Mouse (Mus musculus) cerebellum, postnatal 10 days (tissue): ENCODE data around the gene Dnajb13.
A peak's percentile ranks its signal among the peaks of the same experiment; 100 is the strongest.

ENCODE experiments used
- DNase-seq, 2 experiments: peaks; one replicate each; pipeline ENCODE4 v3.0.0; 2021; ENCODE audit warnings: mixed read lengths in 2 of 2

Dnajb13 gene

DNA sequence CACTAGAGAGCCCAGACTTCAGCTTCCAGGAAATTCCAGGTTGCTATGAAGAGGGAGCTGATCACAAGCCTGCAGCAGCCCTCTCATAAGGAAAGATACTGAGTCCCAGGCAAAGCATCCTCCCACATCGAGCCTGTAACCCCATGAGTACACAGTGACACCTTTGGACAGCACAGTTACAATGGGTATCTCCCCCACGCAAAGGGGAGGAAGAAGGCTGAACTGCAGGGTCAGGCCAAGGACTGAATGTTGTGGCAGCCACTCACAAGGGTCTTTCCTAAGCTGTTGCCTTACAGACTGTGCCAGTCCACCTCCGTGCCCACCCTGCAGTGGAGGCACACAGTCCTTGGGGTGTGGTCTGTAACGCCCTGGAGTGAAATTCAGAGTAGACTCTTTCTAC is 8.3 kb downstream of the Dnajb13 start:
- DNase-seq: no peak

DNA sequence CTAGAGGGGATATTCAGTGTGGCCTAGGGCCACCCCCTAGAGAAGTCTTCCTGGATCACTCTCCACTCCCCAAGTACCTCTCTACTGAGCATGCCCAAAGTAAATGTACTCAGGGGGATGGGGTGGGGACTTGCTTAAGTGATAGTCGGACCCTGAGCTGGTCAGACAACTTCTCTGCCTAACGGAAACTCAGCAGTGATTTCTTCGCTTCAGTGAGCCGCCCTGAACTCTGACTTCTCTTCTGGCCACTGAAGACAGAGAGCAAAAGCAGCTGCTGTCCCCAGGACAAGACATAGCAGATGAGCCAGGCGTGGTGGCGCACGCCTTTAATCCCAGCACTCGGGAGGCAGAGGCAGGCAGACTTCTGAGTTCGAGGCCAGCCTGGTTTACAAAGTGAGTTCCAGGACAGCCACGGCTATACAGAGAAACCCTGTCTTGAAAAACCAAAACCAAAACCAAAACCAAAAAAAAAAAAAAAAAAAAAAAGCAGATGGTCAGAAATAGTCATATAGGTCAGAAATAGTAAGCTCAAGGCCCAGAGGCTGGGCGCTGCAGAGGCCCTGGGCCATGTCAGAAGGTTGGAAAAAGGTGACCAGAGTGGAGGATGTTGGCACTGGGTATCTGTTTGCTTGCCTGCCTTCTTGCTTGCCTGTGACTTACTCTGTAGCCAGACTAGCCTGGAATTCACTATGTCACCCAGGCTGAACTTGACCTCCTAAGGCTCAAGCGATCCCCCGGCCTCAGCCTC is 9.8 kb downstream of the Dnajb13 start:
- no peak for DNase-seq

DNA sequence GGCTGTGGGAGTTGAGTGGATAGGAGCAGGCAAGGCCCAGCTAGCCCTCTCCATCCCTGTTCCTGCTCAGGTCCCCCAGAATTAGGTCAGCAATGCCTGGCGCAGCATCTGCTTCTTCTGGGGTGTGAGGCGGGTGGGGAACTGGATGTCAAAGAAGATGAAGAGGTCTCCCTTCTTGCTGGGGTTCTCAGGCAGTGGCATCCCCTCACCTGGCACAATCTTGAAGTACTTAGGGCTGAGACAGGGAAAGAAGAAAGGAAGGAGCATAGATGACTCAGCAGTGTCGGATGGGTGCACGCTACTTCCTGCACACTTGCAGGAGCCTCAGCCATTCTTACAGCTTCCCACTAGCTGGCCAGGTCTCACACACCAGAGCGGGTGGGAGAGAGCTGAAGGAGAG is 11.7 kb downstream of the Dnajb13 start:
- DNase-seq: no peak

DNA sequence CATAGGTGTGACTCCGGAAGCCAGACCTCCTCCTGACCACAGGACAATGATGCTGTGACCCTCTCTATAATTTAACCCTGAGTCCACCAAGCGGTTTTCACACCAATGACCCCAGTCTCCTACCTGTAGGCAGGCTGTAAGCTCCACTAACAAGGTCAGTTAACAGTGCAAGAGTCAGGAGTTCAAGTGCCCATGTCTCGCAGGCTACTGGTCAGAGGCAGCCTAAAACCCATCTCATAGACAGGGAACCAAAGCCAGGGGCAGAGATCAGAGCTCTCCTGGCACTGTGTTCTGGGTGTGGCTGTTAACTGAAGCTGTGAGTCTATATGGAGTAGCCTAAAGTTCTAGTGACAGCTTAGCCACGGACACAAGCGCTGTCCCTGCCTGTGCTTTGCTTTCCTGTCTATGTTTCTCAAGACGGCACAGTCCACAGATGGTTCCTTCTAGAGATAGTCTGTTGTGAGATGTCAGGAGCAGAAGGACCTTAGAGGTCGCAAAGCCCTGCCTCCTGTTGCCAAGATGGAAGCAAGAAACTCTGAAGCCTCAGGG is 12.3 kb downstream of the Dnajb13 start:
- DNase-seq: no peak

DNA sequence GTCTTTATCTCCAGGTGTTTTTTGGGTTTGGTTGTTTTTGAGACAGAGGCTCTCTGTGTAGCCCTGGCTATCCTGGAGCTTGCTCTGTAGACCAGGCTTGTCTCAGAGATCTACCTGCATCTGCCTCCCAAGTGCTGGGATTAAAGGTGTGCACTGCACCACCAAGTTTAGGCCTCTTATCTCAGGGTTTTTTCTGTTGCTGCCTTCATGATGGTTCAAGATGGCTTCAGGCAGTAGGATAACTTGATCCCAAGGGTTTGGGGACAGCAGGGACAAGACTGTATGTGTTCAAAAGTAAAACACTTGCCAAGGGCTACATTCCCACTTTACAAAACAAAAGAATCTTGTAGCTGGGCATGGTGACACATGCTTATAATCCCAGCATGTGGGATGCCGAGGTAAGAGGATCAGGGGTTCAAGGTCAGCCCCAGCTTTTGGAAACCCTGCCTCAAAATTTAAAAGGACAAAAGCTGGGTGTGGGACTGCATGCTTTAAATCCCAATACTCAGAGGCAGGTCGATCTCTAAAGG is 12.9 kb downstream of the Dnajb13 start:
- DNase-seq: no peak

DNA sequence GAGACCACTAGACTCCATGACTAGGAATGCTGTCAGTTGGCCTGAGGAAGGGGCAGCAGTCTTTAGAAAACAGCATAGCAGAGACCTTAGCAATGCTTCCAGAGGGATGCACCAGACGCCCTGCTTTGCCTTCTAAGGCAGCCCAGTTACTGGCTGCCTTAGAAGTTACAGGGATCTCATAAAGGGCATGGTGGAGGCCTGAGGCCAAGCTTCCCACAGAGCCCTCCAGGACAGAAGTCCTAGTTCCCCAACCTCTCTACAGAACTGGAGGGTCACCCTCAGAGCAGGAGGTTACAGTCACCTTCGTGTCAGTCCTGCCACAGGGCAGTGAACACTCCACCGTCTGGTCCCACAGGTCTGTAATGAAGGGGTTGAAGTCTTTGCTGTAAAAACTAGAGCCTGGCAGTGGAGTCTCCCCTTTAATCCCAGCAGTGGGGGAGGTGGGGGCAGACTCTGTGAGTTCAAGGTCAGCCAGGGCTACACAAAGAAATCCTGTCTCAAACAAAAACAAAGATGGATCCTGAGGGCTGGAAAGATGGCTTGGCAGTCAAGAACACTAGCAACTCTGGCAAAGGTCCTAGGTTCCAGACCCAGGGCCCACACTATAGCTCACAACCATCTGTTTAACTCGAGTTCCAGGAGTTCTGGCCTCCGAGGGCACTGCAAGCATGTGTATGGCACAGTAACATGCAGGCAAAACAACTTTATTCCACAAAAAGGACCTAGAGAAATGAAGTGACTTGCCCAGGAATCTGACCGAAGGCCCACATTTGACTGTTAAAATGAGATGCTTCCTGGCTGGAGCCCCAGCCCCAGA is 13.5 kb downstream of the Dnajb13 start:
- no peak for DNase-seq

DNA sequence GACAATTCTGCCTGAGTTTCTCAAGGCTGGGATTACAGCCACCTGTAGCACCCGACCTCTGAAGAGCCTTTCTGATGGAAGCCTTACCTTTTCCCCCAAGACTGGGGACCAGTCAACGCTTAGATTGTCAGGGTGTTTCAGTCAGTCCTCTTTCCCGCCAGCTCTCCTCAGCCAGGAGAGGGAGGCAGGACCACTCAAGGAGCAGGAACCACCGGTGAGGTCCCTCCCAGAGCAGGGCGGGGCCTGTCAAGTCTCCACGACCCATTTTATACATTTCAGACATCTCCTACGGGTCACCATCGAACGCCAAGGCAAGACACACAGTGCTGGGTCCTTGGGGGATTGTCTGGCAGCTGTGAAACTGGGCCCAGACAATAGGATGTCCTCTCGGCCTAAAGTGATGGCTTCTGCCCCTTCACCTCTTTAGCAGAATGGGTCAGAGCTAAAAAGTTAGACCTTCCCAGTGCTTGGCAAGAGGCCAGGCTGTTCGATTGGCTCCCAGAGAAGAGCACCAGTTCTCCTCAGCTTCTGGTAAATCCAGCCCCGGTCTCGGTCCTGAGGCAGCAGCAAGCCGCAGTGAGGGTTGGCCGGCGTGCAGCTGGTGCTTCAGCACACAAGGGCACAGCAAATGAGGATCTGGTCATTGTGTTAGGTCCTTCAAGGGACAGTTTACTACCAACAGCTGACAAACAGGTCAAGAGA is 14.3 kb downstream of the Dnajb13 start:
- DNase-seq: peak in 1 of 2 experiments; percentile 31

DNA sequence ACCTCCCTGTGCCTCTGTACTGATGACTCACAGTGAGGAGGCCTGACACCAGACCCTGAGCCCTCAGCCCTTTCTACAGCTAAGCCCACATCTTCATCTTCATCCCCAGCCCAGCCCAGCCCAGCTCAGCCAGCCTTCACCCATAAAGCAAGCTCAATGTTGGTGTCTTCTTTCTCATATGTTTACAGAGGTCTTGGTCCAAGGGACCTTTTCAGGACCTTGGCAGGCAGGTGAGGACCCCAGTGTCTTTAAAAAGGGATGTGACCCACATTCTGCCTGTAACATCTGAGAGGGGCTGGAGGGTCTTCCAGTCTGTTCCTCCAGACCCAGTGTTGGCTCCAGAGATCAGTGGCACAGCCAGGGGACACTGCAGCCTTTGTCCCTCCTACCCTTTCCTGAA is 15.3 kb downstream of the Dnajb13 start:
- DNase-seq: no peak

DNA sequence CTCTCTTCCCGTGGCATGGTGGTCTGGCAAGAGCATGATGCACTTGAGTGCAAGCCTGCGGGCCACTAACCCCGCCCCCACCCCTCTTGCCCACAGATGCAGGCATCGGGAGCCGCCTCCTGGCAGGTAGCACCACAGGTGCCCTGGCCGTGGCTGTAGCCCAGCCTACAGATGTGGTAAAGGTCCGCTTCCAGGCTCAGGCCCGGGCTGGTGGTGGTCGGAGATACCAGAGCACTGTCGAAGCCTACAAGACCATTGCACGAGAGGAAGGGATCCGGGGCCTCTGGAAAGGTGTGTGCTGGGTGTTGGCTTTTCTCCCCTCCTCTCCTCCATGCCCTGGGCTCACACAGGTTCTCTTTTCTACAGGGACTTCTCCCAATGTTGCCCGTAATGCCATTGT is 16.8 kb downstream of the Dnajb13 start:
- no peak for DNase-seq

DNA sequence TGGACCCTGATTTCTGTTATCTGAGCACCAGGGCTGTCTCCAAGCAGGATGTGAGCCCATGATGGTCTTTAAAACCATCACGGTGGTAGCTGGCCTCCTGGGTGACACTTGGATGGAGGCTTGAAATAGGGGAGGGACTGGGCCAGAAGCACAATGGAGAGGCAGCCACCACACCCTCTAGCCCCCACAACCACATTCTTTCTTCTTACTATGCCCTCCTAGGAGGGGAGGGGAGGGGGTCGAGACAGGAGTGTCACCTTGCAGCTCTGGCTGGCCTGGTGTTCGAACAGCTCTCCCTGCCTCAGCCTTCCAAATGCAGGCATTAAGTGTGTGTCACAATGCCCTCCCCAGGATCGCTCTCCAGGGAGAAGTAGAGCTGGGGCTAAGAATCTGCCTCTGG is 17.4 kb downstream of the Dnajb13 start:
- DNase-seq: no peak

DNA sequence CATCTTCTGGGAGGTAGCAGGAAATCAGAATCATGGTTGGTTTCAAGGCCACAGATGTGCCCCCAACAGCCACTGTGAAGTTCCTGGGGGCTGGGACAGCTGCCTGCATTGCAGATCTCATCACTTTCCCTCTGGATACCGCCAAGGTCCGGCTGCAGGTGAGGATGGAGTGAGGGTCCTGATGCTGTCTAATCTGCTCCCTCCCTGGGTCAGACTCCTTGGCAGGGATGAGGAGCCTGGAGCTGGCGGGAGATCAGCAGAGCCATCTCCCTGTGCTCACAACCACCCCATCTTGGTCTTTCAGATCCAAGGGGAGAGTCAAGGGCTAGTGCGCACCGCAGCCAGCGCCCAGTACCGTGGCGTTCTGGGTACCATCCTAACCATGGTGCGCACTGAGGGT is 18.0 kb downstream of the Dnajb13 start:
- no peak for DNase-seq

DNA sequence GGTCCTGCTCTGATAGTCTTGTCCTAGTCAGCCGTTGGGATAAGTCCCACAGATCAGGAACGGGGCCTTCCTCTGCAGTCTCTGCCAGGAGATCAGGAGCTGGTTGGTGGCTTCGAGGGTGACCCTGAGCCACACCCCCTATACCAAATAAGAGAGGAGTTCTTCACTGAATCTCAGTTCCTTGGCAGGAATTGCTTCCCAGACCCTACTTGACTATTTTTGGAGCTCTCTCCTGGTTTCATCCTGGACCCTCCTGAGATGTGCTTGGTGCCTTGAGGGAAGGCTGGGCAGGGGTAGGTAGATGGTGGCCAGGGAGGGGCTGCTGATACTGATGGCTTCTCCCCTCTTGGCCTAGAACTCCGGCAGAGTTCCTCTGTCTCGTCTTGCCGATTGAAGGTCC is 18.4 kb downstream of the Dnajb13 start:
- DNase-seq: no peak

DNA sequence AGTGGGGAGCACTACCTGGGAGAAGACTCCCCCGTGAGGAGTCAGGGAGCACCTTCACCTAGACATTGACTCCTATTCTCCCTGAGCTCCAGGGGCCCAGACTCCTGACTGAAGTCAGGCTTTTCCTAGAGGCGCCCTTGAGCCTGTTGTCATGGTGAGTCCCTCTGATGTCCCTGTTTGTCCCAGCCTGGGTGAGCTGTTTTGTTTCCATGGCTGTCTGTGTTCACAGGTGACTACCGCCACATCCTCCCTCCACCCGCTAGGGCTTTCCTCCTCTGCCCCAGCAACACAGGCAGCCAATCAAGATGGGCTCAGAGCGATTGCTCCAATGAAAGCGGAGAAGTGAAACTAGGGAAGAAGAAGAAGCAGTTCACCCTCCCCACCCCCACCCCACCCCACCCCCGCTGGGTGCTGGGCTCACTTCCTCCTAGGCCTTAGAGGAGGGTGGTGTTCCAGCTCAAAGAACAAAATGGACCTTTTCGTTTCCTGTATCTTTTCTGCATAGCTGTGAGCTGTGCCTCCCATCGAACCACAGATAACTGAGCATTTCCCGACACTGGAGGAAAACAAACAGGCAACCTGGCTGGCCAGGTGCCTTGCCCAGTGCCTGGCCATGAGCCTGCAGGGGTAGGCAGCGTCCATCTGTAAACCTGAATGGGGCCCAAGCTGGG is 19.0 kb downstream of the Dnajb13 start:
- peak; percentile 69 to 75 for DNase-seq

DNA sequence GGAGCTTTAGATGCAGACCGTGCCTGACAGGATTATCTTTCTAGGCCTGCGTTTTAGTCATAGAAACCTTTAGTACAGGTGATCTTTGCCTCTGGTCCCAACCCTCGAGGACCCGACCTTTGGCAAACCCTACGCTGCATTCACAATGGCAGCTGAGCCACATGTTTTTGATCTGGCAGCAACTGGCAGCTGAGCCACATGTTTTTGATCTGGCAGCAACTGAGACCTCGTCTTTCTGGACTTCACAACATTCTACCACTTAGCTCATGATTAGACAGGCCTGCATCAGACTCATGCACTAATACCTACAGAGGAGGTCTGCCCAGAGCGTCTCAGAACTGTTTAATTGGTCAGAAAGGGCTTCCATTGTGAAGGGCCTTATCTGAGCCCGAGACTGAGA is 19.7 kb downstream of the Dnajb13 start:
- DNase-seq: no peak

DNA sequence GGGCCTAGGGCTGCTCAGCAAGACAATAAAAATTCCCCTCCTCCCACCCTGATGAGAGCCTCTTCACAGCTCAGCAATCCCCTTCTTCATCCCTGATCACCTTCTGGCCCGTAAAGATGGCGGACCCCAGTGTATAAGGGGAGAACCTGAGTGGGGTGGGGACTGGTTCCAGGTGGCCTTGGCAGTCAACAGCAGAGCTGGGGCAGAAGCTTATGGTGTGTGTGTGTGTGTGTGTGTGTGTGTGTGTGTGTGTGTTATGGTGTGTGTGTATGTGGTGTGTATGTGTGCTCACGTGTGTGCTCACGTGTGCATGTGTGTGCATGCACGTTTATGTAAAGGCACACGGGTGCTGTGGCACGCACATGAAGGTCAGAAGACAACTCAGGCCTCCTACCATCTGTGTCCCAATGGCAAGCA is 20.3 kb downstream of the Dnajb13 start:
- DNase-seq: no peak

DNA sequence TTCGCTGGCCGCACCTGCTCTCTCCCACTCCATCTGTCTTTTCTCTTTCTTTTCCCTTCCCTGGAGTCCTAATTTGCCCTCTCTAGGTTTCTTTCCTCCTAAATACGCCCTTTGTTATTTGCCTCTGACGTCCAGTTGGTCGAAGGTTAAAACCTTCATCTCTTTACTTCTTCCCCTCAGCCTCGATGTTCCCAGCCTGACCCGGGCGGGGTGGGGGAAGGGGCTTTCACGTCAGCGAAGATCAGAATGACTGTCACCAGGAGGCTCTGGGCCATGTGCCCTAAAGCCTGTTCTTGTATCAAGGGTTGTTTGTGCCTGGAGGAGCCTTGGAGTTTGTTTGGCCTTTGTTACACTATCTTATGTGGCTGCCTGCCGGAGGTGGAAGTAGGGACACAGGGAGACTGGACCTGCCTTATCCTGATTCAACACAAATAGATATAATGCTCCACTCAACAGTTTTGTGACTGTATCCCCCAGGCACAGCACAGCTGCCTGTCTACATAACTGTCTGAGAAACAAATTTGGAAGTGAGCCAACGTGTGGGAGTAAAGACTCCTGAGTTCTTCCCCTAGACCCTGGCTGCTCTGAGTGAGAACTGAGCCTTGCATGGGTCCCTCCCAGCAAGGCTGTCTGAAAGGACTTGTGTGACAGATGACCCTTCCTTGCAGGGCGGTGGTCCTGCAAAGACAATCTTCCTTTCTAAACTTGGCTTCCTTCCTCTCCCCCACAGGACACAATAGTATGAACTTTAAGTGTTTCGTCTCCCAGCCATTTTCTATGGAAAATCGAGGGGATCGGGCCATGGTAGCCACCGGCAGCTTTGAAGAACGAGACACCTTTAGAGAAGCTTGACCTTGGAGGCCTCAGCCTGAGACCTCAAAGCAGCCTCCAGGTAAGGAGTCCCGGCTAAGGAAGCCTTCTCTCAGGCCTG is 21.0 kb downstream of the Dnajb13 start:
- peak; percentile 59 to 63 for DNase-seq

DNA sequence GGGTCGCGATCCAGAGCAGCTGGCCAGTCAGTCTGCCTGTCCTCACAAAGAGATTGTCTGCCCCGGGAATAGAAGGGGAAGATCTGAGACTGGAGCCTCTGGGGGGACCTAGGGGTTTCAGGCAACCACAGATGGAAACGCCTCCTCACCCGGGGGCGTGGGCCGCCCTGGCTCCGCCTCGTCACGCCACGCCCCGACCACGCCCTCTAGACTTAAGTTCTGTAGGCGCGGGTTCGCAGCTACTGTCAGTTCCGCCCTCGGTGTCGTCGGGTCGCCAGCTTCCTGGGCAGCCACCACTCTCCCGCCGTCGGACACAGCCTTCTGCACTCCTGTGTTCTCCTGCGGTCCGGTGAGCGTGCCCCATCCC is 21.7 kb downstream of the Dnajb13 start, which contains the start of gene Ucp2:
Gene Ucp2 (plus strand): TSS at position 221 of the 367 bp plus-strand sequence.
- DNase-seq: peak; percentile 71 to 74

DNA sequence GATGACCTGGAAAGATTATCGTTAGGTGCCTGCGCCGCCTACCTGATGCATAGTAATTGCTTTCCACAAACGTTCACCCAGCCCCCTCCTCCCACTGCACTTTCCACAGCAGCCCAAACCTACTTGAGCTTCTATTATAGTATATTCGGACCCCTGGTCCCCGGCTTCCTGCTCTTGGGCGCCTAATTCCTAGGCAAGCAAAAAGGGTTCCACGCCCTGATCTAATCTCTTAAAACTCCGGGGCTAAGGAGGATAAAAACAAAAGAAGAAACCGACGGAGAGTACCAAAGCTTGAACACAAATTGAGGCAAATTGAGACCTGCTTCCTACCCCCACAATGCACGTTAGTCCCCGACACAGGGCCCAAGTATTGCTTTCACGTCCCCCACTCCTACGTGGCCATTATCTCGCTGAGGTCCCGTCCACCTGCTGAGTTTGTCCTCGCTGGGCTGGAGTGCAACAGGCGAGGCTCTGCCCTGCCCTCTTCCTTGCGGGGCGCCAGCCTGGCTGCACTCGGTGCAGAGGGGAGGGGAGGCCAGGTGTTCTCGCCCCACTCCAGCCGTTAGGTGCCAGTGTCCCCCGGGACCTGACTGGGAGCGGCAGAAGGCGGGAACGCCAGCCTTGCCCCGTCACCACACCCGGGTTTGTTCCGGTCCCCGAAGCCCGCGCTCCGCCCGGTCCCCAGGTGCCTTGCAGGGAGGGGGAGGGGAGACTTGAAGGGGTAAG is 22.2 kb downstream of the Dnajb13 start:
- no peak for DNase-seq

DNA sequence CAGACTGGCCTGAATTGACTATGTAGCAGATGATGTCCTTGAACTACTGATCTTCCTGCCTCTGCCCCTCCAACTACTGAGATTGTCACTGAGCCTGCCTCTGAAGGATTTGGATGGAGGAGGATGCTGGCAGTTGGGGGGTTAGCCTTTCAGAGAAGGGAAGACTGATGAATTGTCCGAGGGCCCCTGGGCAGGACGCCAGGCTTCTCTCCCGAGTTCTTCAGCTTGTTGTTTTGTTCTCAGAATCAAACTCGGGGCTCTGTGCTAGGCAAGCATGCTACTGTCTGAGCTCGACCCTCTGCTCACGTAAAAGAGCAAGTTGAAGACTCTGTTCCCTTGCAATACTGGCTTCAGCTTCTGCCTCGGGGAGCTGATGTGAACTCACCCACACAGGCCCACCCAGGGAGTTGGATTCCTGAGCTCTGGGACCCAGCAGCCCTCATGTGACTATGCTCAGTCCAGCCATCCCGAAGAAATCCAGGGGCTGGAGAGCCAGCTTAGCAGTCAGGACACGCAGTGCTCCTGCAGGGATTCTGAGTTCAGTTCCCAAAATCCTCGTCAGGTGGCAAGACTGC is 26.2 kb downstream of the Dnajb13 start:
- peak in 1 of 2 experiments; percentile 60 for DNase-seq

DNA sequence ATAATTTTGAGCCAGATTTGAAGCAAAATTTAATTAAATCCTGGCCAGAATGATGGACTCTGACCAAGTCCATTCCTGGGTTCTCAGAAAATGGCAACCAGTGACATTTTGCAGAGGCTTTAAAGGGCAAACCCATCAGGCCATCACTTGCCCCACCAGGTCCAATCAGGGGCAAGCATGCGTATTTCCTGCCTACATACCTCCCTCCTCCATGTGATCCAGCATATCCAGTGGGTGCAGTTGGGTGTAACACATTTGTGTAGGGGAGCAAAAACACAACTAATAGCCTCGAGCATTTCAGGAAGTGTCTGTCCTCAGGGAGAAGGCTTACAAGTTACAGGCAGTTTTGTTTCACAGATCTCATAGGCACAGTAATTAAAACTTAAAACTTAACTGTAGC is 27.5 kb downstream of the Dnajb13 start:
- no peak for DNase-seq
